ENCODE assay signal across 3 mouse cellular contexts in the genomic region with DNA sequence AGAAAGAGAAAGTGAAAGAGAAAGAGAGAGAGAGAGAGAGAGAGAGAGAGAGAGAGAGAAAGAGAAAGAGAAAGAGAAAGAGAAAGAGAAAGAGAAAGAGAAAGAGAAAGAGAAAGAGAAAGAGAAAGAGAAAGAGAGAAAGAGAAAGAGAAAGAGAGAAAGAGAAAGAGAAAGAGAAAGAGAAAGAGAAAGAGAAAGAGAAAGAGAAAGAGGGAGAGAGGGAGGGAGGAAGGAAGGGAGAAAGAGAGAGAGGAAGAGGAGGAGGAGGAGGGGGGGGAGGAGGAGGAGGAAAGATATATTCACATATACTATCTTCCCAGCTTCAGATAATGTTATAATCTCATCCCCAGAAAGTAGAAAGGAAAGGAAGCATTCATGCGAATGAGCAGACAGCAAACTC.
A peak's percentile ranks its signal among the peaks of the same experiment; 100 is the strongest.
DNase-seq lines count a peak whose midpoint lies in the region; TF ChIP-seq lines count a peak whose summit lies in the region.
"Not testable (repeated sequence)": the region's sequence is repeated elsewhere in the genome, so short reads cannot be mapped to it uniquely, and the experiment has no call there.

No protein-coding gene starts in this region.

- H3K9ac ChIP-seq in CH12.LX (ENCODE audit: insufficient read depth, low read depth), result not testable (repeated sequence)

- TF ChIP-seq POLR2A in CH12.LX (IDR thresholded peaks at IDR 0.05; ENCODE audit: low read depth, low read length), result not testable (repeated sequence)

- dilution Hi-C loops in CH12.LX (cut with MboI; ENCODE audit: extremely low pct_ligation_motif_present, extremely low pct_unique_long_range_greater_than_20kb, low sequenced_read_pairs), result not testable (repeated sequence)

- not testable (repeated sequence) for H3K9me3 ChIP-seq in CH12.LX (replicated peaks; ENCODE audit: low read length); heart, embryonic 10.5 days

- not testable (repeated sequence) for TF ChIP-seq CTCF in CH12.LX (conservative IDR thresholded peaks at IDR 0.05 in 1 of 2, IDR thresholded peaks at IDR 0.05 in 1 of 2; ENCODE audit: low read depth in 2 of 2, low read length in 2 of 2)

- in situ Hi-C loops in CH12.LX (cut with MboI; ENCODE audit: low pct_ligation_motif_present, low pct_unique_long_range_greater_than_20kb, low sequenced_read_pairs), result not testable (repeated sequence)

- H3K36me3 ChIP-seq in CH12.LX (replicated peaks in 1 of 2; ENCODE audit: control insufficient read depth in 1 of 2, insufficient read depth in 1 of 2, low read length in 1 of 2); heart, embryonic 10.5 days: not testable (repeated sequence)

- not testable (repeated sequence) for H3K4me2 ChIP-seq in CH12.LX (ENCODE audit: insufficient read depth, low read depth, poor library complexity, severe bottlenecking)

- not testable (repeated sequence) for DNase-seq in CH12.LX (ENCODE audit: extremely low read depth)
- DNase-seq in heart, adult 11 months, result peak; percentile 19
- DNase-seq in heart, embryonic 10.5 days (ENCODE audit: low spot score), result peak; percentile 1

- not testable (repeated sequence) for H3K27me3 ChIP-seq in CH12.LX (replicated peaks); heart, embryonic 10.5 days (ENCODE audit: insufficient read depth, poor library complexity, severe bottlenecking)

- not testable (repeated sequence) for H3K27ac ChIP-seq in CH12.LX (ENCODE audit: insufficient read depth, low read depth); heart, embryonic 10.5 days

- not testable (repeated sequence) for TF ChIP-seq EP300 in CH12.LX (IDR thresholded peaks at IDR 0.05; ENCODE audit: low read length)

- not testable (repeated sequence) for H3K79me2 ChIP-seq in CH12.LX (replicated peaks; ENCODE audit: control insufficient read depth, extremely low read depth, insufficient read depth, poor library complexity, severe bottlenecking)

- TF ChIP-seq RAD21 in CH12.LX (IDR thresholded peaks at IDR 0.05; ENCODE audit: low read depth, low read length), result not testable (repeated sequence)

- not testable (repeated sequence) for H3K4me1 ChIP-seq in CH12.LX (ENCODE audit: control insufficient read depth in 1 of 2, insufficient read depth in 2 of 2); heart, embryonic 10.5 days

- WGBS in heart, embryonic 10.5 days, result 88% methylated on average over 1 of the region's 1 CpGs

- H3K4me3 ChIP-seq in CH12.LX (replicated peaks in 1 of 3; ENCODE audit: low read depth in 2 of 3, low read length in 2 of 3, poor library complexity in 1 of 3); heart, embryonic 10.5 days: not testable (repeated sequence)

TF ChIP-seq in CH12.LX, 34 proteins besides CTCF, POLR2A, EP300 and RAD21:
- TF ChIP-seq ETS1 (conservative IDR thresholded peaks at IDR 0.05; ENCODE audit: low read depth, low read length), result peak; percentile 91
